Mouse (Mus musculus): Measurements from ENCODE around the gene Mtus2.

Gene Mtus2

GRCm38 (mm10) chr5:148041661-148042060, 84.5 kb downstream of the Mtus2 start:
- no peak for DNase-seq (ENCODE audit: low spot score)

- DNase-seq (ENCODE audit: low spot score), result no peak
These were observed 91.1 kb downstream of the Mtus2 start for GRCm38 (mm10) chr5:148048200-148048599.

- no peak for DNase-seq (ENCODE audit: low spot score)
These were observed 92.2 kb downstream of the Mtus2 start for GRCm38 (mm10) chr5:148049304-148049703.

GRCm38 (mm10) chr5:148052846-148053608, 95.9 kb downstream of the Mtus2 start:
- no peak for DNase-seq (ENCODE audit: low spot score)

- DNase-seq (ENCODE audit: low spot score), result no peak
These were observed 96.5 kb downstream of the Mtus2 start for GRCm38 (mm10) chr5:148053609-148053990.

- no peak for DNase-seq (ENCODE audit: low spot score)
These were observed 99.7 kb downstream of the Mtus2 start for GRCm38 (mm10) chr5:148056831-148057230.

- DNase-seq (ENCODE audit: low spot score), result no peak
These were observed 100.3 kb downstream of the Mtus2 start for GRCm38 (mm10) chr5:148057433-148057832.

- no peak for DNase-seq (ENCODE audit: low spot score)
These were observed 102.2 kb downstream of the Mtus2 start for GRCm38 (mm10) chr5:148059339-148059738.

- DNase-seq (ENCODE audit: low spot score), result no peak
These were observed 104.7 kb downstream of the Mtus2 start for GRCm38 (mm10) chr5:148061869-148062268.

GRCm38 (mm10) chr5:148063745-148064144, 106.6 kb downstream of the Mtus2 start:
- DNase-seq (ENCODE audit: low spot score), result no peak

GRCm38 (mm10) chr5:148065251-148065650, 108.1 kb downstream of the Mtus2 start:
- DNase-seq (ENCODE audit: low spot score), result no peak

GRCm38 (mm10) chr5:148069909-148070308, 112.8 kb downstream of the Mtus2 start:
- no peak for DNase-seq (ENCODE audit: low spot score)

GRCm38 (mm10) chr5:148071800-148072199, 114.7 kb downstream of the Mtus2 start:
- no peak for DNase-seq (ENCODE audit: low spot score)

GRCm38 (mm10) chr5:148073461-148073860, 116.3 kb downstream of the Mtus2 start:
- DNase-seq (ENCODE audit: low spot score), result no peak

- no peak for DNase-seq (ENCODE audit: low spot score)
These were observed 122.6 kb downstream of the Mtus2 start for GRCm38 (mm10) chr5:148079732-148080131.

- DNase-seq (ENCODE audit: low spot score), result no peak
These were observed 126.4 kb downstream of the Mtus2 start for GRCm38 (mm10) chr5:148083541-148083940.

- DNase-seq (ENCODE audit: low spot score), result no peak
These were observed 127.6 kb downstream of the Mtus2 start for GRCm38 (mm10) chr5:148084766-148085165.

- no peak for DNase-seq (ENCODE audit: low spot score)
These were observed 130.7 kb downstream of the Mtus2 start for GRCm38 (mm10) chr5:148087796-148088195.

- DNase-seq (ENCODE audit: low spot score), result no peak
These were observed 133.2 kb downstream of the Mtus2 start for GRCm38 (mm10) chr5:148090191-148090821.

GRCm38 (mm10) chr5:148094640-148095039, 137.5 kb downstream of the Mtus2 start:
- DNase-seq (ENCODE audit: low spot score), result no peak

GRCm38 (mm10) chr5:148099356-148099755, 142.2 kb downstream of the Mtus2 start:
- no peak for DNase-seq (ENCODE audit: low spot score)

GRCm38 (mm10) chr5:148107324-148107723, 150.2 kb downstream of the Mtus2 start:
- DNase-seq (ENCODE audit: low spot score), result no peak

- no peak for DNase-seq (ENCODE audit: low spot score)
These were observed 150.8 kb downstream of the Mtus2 start for GRCm38 (mm10) chr5:148107890-148108289.

- DNase-seq (ENCODE audit: low spot score), result no peak
These were observed 151.2 kb downstream of the Mtus2 start for GRCm38 (mm10) chr5:148108314-148108713.
